Mouse (Mus musculus) kidney, postnatal 14 days (tissue): ENCODE results near the gene Hnrnpa1.

Source experiments
- DNase-seq: peaks from one replicate; pipeline ENCODE4 v3.0.0; 2022; ENCODE audit warnings: mixed read lengths

Gene Hnrnpa1

GRCm38 (mm10) chr15:103240160-103241028 lies at the start of gene Hnrnpa1:
Gene Hnrnpa1, plus strand, starts transcription at chr15:103240432.
- DNase-seq: peak; percentile 96

- DNase-seq: peak; percentile 57
These were observed 49.4 kb upstream of the Hnrnpa1 start for GRCm38 (mm10) chr15:103190531-103191462.

GRCm38 (mm10) chr15:103193606-103194005 lies 46.6 kb upstream of the Hnrnpa1 start:
- DNase-seq: peak; percentile 84

GRCm38 (mm10) chr15:103196835-103197234 lies 43.4 kb upstream of the Hnrnpa1 start:
- DNase-seq: no peak

- no peak for DNase-seq
These were observed 42.4 kb upstream of the Hnrnpa1 start for GRCm38 (mm10) chr15:103197785-103198184.

GRCm38 (mm10) chr15:103202088-103202793 lies 38.0 kb upstream of the Hnrnpa1 start:
- DNase-seq: peak; percentile 84

- DNase-seq: no peak
These were observed 35.1 kb upstream of the Hnrnpa1 start for GRCm38 (mm10) chr15:103205156-103205555.

GRCm38 (mm10) chr15:103214149-103214548 lies 26.1 kb upstream of the Hnrnpa1 start:
- no peak for DNase-seq

GRCm38 (mm10) chr15:103214971-103215907 lies 25.0 kb upstream of the Hnrnpa1 start:
- peak; percentile 94 for DNase-seq

GRCm38 (mm10) chr15:103216052-103216451 lies 24.2 kb upstream of the Hnrnpa1 start:
- DNase-seq: no peak

- DNase-seq: peak; percentile 39
These were observed 19.4 kb upstream of the Hnrnpa1 start for GRCm38 (mm10) chr15:103220785-103221184.

GRCm38 (mm10) chr15:103221386-103221785 lies 18.8 kb upstream of the Hnrnpa1 start:
- DNase-seq: no peak

- DNase-seq: no peak
These were observed 16.1 kb upstream of the Hnrnpa1 start for GRCm38 (mm10) chr15:103224161-103224560.

- DNase-seq: no peak
These were observed 13.2 kb upstream of the Hnrnpa1 start for GRCm38 (mm10) chr15:103227022-103227421.

- no peak for DNase-seq
These were observed 12.7 kb upstream of the Hnrnpa1 start for GRCm38 (mm10) chr15:103227572-103227971.

GRCm38 (mm10) chr15:103228904-103229303 lies 11.3 kb upstream of the Hnrnpa1 start:
- peak; percentile 30 for DNase-seq

GRCm38 (mm10) chr15:103233119-103233518 lies 7.1 kb upstream of the Hnrnpa1 start:
- no peak for DNase-seq

GRCm38 (mm10) chr15:103237295-103237694 lies 2.9 kb upstream of the Hnrnpa1 start:
- no peak for DNase-seq

GRCm38 (mm10) chr15:103239130-103239684 lies 1.0 kb upstream of the Hnrnpa1 start:
- DNase-seq: peak; percentile 97

GRCm38 (mm10) chr15:103239685-103240159 lies 510 bp upstream of the Hnrnpa1 start, which contains the start of gene Cbx5:
Gene Cbx5, minus strand, starts transcription at chr15:103239816.
- DNase-seq: peak; percentile 99
